Mouse (Mus musculus): ENCODE data around the gene Llgl2. TPM values are rescaled to one million over a fixed set of nuclear protein-coding genes. Genes with fewer than 3 reads are reported as not detected.

The Llgl2 gene
- polyA plus RNA-seq, 1 experiment from 2014 or later, result 2.5 TPM

- Histone ChIP-seq H3K4me3 (ENCODE audit: low read depth, low read length) (no peak overlapping the region), H3K36me3 (ENCODE audit: control insufficient read depth, insufficient read depth, low read length) (peaks cover 26% of the 10 kb centered on the region), H3K27me3 (ENCODE audit: control insufficient read depth, insufficient read depth, low read length) (no peaks in the 10 kb centered on the region), H3K4me1 (ENCODE audit: control insufficient read depth, insufficient read depth, low read length) (peaks cover 12% of the 10 kb centered on the region), H3K27ac (ENCODE audit: low read depth, low read length) (no peak overlapping the region), H3K9me3 (ENCODE audit: control insufficient read depth, low read length) (no peaks in the 10 kb centered on the region), H3K9ac (ENCODE audit: low read length) (no peak overlapping the region), H3K4me2 (no peak overlapping the region)
- DNase-seq (ENCODE audit: low spot score, missing footprints), result no peak
- WGBS, result 98% methylated on average over 10 of the region's 10 CpGs
- no peak for ATAC-seq (ENCODE audit: low FRiP score)
Observed at GRCm38 (mm10) chr11:115806154-115806553, 17.7 kb upstream of the Llgl2 start.

- 82% methylated on average over 6 of the region's 6 CpGs for WGBS
- H3K27me3 ChIP-seq (ENCODE audit: control insufficient read depth, insufficient read depth, low read length), result no peaks in the 10 kb centered on the region
- DNase-seq (ENCODE audit: low spot score, missing footprints), result no peak
- ATAC-seq (ENCODE audit: low FRiP score), result no peak
- no peak overlapping the region for H3K27ac ChIP-seq (ENCODE audit: low read depth, low read length)
- H3K36me3 ChIP-seq (ENCODE audit: control insufficient read depth, insufficient read depth, low read length), result peaks cover 20% of the 10 kb centered on the region
- H3K4me2 ChIP-seq, result no peak overlapping the region
- no peaks in the 10 kb centered on the region for H3K9me3 ChIP-seq (ENCODE audit: control insufficient read depth, low read length)
- H3K4me1 ChIP-seq (ENCODE audit: control insufficient read depth, insufficient read depth, low read length), result peaks cover 24% of the 10 kb centered on the region
- no peak overlapping the region for H3K4me3 ChIP-seq (ENCODE audit: low read depth, low read length)
- no peak overlapping the region for H3K9ac ChIP-seq (ENCODE audit: low read length)
Observed at GRCm38 (mm10) chr11:115807306-115807705, 16.5 kb upstream of the Llgl2 start.

- Histone ChIP-seq H3K9me3 (ENCODE audit: control insufficient read depth, low read length) (no peaks in the 10 kb centered on the region), H3K4me3 (ENCODE audit: low read depth, low read length) (no peak overlapping the region), H3K4me1 (ENCODE audit: control insufficient read depth, insufficient read depth, low read length) (peaks cover 30% of the 10 kb centered on the region), H3K27ac (ENCODE audit: low read depth, low read length) (no peak overlapping the region), H3K9ac (ENCODE audit: low read length) (no peak overlapping the region), H3K27me3 (ENCODE audit: control insufficient read depth, insufficient read depth, low read length) (no peaks in the 10 kb centered on the region), H3K36me3 (ENCODE audit: control insufficient read depth, insufficient read depth, low read length) (peaks cover 18% of the 10 kb centered on the region), H3K4me2 (no peak overlapping the region)
- ATAC-seq (ENCODE audit: low FRiP score) (no peak), DNase-seq (ENCODE audit: low spot score, missing footprints) (no peak)
- 68% methylated on average over 11 of the region's 11 CpGs for WGBS
Observed at GRCm38 (mm10) chr11:115807971-115808370, 15.9 kb upstream of the Llgl2 start.

GRCm38 (mm10) chr11:115808696-115809310, 15.0 kb upstream of the Llgl2 start:
- 73% methylated on average over 10 of the region's 10 CpGs for WGBS
- Histone ChIP-seq H3K4me3 (ENCODE audit: low read depth, low read length) (no peak overlapping the region), H3K9ac (ENCODE audit: low read length) (no peak overlapping the region), H3K9me3 (ENCODE audit: control insufficient read depth, low read length) (no peaks in the 10 kb centered on the region), H3K4me1 (ENCODE audit: control insufficient read depth, insufficient read depth, low read length) (peaks cover 30% of the 10 kb centered on the region), H3K36me3 (ENCODE audit: control insufficient read depth, insufficient read depth, low read length) (peaks cover 11% of the 10 kb centered on the region), H3K27me3 (ENCODE audit: control insufficient read depth, insufficient read depth, low read length) (no peaks in the 10 kb centered on the region), H3K4me2 (no peak overlapping the region), H3K27ac (ENCODE audit: low read depth, low read length) (no peak overlapping the region; the same call in 1 of the 2 replicates)
- ATAC-seq (ENCODE audit: low FRiP score) (no peak), DNase-seq (ENCODE audit: low spot score, missing footprints) (no peak)

GRCm38 (mm10) chr11:115809311-115809781, 14.5 kb upstream of the Llgl2 start:
- ATAC-seq (ENCODE audit: low FRiP score), result no peak
- Histone ChIP-seq H3K4me2 (no peak overlapping the region), H3K4me1 (ENCODE audit: control insufficient read depth, insufficient read depth, low read length) (peaks cover 33% of the 10 kb centered on the region), H3K36me3 (ENCODE audit: control insufficient read depth, insufficient read depth, low read length) (peaks cover 11% of the 10 kb centered on the region), H3K9me3 (ENCODE audit: control insufficient read depth, low read length) (no peaks in the 10 kb centered on the region), H3K9ac (ENCODE audit: low read length) (no peak overlapping the region), H3K27me3 (ENCODE audit: control insufficient read depth, insufficient read depth, low read length) (no peaks in the 10 kb centered on the region), H3K4me3 (ENCODE audit: low read depth, low read length) (no peak overlapping the region), H3K27ac (ENCODE audit: low read depth, low read length) (no peak overlapping the region; the same call in 1 of the 2 replicates)
- DNase-seq (ENCODE audit: low spot score, missing footprints), result no peak
- 82% methylated on average over 8 of the region's 8 CpGs for WGBS

GRCm38 (mm10) chr11:115810377-115810776, 13.5 kb upstream of the Llgl2 start:
- Histone ChIP-seq H3K36me3 (ENCODE audit: control insufficient read depth, insufficient read depth, low read length) (peaks cover 4% of the 10 kb centered on the region), H3K27ac (ENCODE audit: low read depth, low read length) (no peak overlapping the region), H3K27me3 (ENCODE audit: control insufficient read depth, insufficient read depth, low read length) (no peaks in the 10 kb centered on the region), H3K4me3 (ENCODE audit: low read depth, low read length) (no peak overlapping the region), H3K9me3 (ENCODE audit: control insufficient read depth, low read length) (no peaks in the 10 kb centered on the region), H3K9ac (ENCODE audit: low read length) (no peak overlapping the region), H3K4me1 (ENCODE audit: control insufficient read depth, insufficient read depth, low read length) (peaks cover 37% of the 10 kb centered on the region), H3K4me2 (no peak overlapping the region)
- DNase-seq (ENCODE audit: low spot score, missing footprints), result no peak
- ATAC-seq (ENCODE audit: low FRiP score), result no peak
- WGBS, result 91% methylated on average over 14 of the region's 14 CpGs

- Histone ChIP-seq H3K4me3 (ENCODE audit: low read depth, low read length) (peak overlapping the region; percentile 90; the same call in 1 of the 2 replicates), H3K36me3 (ENCODE audit: control insufficient read depth, insufficient read depth, low read length) (peaks cover 4% of the 10 kb centered on the region), H3K27me3 (ENCODE audit: control insufficient read depth, insufficient read depth, low read length) (no peaks in the 10 kb centered on the region), H3K27ac (ENCODE audit: low read depth, low read length) (no peak overlapping the region), H3K9ac (ENCODE audit: low read length) (peak overlapping the region; percentile 75), H3K4me2 (peak overlapping the region; percentile 89), H3K4me1 (ENCODE audit: control insufficient read depth, insufficient read depth, low read length) (peaks cover 41% of the 10 kb centered on the region), H3K9me3 (ENCODE audit: control insufficient read depth, low read length) (no peaks in the 10 kb centered on the region)
- DNase-seq (ENCODE audit: low spot score, missing footprints), result no peak
- WGBS, result 88% methylated on average over 20 of the region's 20 CpGs
- ATAC-seq (ENCODE audit: low FRiP score), result no peak
Observed at GRCm38 (mm10) chr11:115811381-115812093, 12.3 kb upstream of the Llgl2 start.

- Histone ChIP-seq H3K9ac (ENCODE audit: low read length) (peak overlapping the region; percentile 75), H3K27me3 (ENCODE audit: control insufficient read depth, insufficient read depth, low read length) (no peaks in the 10 kb centered on the region), H3K27ac (ENCODE audit: low read depth, low read length) (no peak overlapping the region), H3K4me2 (peak overlapping the region; percentile 89), H3K9me3 (ENCODE audit: control insufficient read depth, low read length) (no peaks in the 10 kb centered on the region), H3K4me1 (ENCODE audit: control insufficient read depth, insufficient read depth, low read length) (peaks cover 41% of the 10 kb centered on the region), H3K36me3 (ENCODE audit: control insufficient read depth, insufficient read depth, low read length) (peaks cover 2% of the 10 kb centered on the region; the same call in 1 of the 2 replicates), H3K4me3 (ENCODE audit: low read depth, low read length) (peak overlapping the region; percentile 90)
- ATAC-seq (ENCODE audit: low FRiP score) (no peak), DNase-seq (ENCODE audit: low spot score, missing footprints) (no peak)
- WGBS, result 49% methylated on average over 7 of the region's 7 CpGs
Observed at GRCm38 (mm10) chr11:115812095-115812494, 11.8 kb upstream of the Llgl2 start.

Measured in midbrain, embryonic 11.5 days (tissue).